Mouse (Mus musculus): ENCODE measurements around the gene Wdr34. TPM values are rescaled to one million over a fixed set of nuclear protein-coding genes. Genes with fewer than 3 reads are reported as not detected.

The Wdr34 gene
- 52.7 and 54.8 TPM in 2 replicates for polyA plus RNA-seq (2012; rRNA removed)

DNA sequence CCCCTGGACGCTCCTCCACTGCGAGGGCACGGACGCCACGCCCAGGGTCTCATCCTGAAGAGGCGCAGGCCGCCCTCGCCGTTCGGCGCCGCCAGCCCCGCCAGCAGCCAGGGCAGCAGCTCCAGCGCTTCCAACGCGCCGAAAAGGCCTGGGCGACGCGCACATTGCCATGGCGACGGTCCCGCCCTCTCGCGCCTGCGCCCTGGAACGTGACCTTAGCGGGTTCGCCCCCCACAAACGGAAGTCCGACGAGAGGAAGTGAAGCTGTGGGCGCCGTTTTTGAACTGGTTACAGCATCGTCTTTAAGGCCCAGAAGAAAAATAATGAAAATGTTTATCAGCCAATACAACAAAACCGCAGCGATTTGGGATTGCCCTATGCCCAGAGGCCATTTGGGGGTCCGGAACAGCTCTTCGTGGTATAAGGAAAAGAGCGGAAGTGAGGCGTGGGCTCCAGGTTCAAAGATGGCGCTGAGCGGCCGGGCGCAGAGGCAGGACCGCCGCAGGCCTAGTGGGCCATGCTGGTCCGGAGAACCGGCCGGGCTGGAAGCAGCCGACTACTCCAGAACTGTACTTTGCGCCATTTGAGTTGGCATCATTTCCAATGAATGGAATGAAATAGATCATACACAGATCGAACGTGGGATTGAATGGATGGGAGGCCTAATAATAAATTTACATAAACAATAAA is at the start of gene Wdr34:
Gene Wdr34, minus strand, starts transcription at position 183 of the 690 bp plus-strand sequence.
- peak; percentile 93 to 98 for DNase-seq (ENCODE audit: extremely low spot score in 1 of 2, low spot score in 1 of 2)

DNA sequence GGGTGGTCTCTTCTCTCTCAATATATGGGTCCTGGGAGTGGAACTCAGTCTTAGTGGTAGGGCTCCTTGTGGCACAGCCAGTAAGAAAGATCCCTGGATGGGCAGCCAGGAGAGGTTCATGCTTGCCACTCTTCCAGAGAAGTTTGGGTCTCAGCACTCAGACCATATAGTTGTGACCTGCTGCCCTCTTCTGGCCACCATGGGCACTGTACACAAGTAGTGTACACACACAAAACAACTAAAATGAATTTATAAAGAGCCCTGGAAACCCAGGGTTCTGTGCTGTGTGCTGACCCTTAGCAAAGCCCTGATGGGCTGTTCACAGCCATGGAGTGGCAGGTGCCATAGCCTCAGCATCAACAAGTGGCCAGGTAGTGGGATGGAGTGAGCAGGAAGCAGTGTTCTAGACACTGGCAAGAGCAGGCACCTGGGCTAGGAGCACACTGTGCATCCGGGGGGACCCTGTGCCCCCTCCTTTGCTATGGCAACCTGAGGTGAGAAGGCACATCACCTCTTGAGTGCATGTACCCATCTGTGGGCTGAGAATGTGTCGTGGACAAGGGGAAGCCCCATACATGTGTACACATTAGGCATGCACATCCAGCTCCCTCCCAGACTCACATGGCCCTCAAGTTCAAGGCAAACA is 47.3 kb upstream of the Wdr34 start:
- DNase-seq (ENCODE audit: extremely low spot score in 1 of 2, low spot score in 1 of 2): peak in 1 of 2 experiments; percentile 39

DNA sequence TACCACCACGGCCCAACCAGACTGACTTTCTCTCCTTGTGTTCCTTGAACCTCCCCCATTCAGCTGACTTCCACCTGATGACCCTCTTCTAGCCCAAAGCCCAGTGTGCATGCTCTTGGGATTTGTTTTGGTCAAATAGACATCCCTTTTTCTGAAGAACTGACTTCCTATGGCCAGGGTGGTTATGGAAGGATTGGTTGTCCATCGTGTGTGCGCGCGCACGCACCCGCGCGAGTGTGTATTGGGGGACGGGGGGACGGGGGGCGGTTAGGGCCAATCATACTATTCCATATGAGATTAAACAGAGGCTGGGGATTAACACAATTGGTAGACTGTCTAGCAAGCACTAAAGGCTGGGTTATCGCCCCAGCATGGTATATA is 45.5 kb upstream of the Wdr34 start:
- DNase-seq (ENCODE audit: extremely low spot score in 1 of 2, low spot score in 1 of 2): no peak

DNA sequence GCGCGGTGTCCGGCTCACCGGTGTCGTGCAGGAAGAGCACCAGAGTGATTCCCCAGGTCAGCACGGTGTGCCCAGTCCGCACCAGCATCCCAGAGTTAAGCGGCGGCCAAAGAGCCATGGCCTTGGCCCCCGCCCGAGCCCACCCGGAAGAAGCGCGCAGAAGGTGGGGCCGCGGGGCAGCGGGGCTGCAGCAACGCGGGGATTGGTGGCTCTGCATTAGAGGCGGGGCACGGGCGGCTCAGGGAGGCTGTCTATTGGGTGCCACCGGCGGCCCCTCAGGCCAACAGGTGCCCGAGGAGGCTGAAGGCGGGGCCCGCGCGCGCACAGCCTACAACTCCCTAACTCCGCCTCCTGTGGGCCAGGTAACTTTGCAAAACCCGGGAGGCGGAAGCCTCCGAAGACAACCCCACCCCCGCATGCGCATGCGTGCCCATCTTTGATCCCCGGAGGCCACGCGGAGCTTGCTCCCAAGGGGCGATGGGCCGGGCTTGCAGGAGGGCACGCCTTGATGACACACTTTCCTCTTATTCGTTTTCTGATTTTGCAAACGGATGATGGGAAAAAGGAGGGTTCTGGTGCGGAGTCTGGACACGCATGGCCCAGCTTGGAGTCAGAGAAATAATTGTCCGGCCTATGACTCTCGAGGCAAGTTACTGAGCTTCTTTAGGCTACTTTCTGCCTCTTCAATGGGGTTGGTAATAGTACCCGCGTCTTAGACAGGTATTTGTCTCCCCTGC is 45.0 kb upstream of the Wdr34 start, which contains the start of gene Zdhhc12:
Gene Zdhhc12, minus strand, starts transcription at position 178 of the 737 bp plus-strand sequence.
- DNase-seq (ENCODE audit: extremely low spot score in 1 of 2, low spot score in 1 of 2): peak; percentile 87 to 92

DNA sequence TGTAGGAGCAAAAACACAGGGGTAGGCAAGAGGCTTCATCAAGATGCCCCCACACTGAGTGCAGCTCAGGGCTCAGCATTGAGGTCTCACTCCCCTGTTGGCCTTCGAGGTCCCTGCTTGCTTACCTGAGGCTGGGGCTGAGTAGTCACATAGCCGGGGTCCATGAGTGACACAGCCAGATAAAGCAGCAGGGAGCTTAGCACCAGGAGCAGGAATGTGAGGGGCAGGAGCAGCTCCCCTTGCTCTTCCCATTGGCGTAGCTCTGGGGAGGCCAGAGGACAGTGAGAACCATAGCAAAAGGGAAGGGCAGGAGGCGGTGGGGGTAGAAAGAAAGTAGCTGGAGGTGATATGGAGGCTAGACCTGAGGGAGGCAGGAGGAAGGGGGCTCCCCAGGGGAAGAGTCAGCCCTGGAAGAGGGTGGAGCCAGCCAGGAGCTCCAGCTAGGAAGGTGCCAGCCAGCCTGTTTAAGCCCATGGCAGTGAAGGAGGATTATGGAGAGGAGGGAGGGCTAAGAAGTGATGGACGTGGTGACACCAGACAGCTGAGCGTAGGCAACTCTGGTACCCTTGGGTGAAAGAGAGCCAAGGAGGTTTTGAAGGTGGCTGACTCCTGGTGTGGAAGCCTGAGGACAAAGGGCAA is 43.7 kb upstream of the Wdr34 start:
- DNase-seq (ENCODE audit: extremely low spot score in 1 of 2, low spot score in 1 of 2): no peak

DNA sequence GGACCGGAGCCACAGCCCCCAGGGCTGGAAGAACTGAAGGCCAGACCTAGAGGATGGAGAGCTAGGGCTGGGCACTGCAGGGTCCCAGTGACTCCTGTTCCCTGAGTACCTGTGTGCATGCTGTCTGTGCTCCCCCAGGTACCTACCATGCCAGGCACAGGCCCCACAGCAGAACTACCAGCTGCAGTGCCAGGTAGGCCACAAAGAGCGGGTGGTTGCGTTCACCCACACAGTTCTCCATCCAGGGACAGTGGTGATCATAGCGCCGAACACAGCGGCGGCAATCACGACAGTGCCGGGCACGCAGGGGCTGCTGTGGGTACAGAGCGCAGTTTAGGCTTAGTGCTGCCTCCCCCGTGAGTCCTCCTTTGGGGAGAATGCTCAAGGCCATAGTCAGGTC is 42.8 kb upstream of the Wdr34 start:
- no peak for DNase-seq (ENCODE audit: extremely low spot score in 1 of 2, low spot score in 1 of 2)

DNA sequence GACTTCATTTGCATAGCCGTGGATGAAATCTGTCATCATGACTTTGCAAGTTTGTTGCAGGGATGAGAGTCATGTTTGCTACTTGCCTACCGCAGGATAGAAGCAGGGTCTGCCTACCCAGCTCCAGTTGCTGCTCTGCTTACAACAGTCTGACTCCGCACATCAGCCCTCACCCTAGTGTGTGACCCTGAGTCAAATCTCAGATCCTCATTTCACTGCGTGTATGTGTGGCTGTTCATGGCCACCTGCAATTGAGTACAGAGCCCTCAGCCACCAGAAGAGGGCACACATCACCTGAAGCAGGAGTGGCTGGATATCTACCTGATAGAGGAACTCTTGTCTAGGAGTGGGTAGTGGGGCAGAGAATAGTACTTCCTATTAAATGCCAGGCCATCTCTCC is 38.6 kb upstream of the Wdr34 start:
- no peak for DNase-seq (ENCODE audit: extremely low spot score in 1 of 2, low spot score in 1 of 2)

DNA sequence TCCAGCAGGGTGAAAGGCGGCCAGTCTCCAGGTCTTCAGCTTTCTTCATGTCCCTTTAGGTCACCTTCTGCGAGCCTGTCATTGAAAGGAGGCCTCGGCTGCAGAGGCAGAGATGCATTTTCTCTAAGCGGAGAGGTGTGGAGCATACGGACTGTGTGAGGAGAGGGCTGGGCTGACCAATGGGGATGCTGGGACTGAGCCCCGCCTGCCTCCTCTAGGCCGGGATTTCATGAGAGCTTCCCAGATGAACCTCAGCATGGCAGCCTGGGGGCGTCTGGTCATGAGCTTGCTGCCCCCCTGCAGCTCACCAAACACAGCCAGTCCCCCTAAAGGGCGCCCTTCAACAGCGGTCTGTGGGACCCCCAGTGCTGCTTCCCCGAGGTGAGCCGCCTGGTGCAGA is 36.0 kb upstream of the Wdr34 start:
- no peak for DNase-seq (ENCODE audit: extremely low spot score in 1 of 2, low spot score in 1 of 2)

DNA sequence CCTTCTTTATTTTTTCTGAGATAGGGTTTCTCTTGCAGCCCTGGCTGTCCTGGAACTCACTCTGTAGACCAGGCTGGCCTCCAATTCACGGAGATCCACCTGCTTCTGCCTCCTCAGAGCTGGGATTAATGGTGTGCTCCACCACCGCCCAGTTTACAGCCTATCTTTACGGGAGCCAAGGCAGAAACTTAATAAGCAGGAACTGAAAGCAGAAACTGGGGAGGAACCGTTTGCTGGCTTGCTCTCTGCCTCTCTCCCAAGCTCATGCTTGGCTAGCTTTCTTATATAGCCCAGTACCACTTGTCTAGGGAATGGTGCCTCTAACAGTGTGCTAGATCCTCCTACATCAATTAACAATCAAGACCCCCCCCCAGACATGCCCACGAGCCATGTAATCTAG is 35.4 kb upstream of the Wdr34 start:
- DNase-seq (ENCODE audit: extremely low spot score in 1 of 2, low spot score in 1 of 2): no peak

DNA sequence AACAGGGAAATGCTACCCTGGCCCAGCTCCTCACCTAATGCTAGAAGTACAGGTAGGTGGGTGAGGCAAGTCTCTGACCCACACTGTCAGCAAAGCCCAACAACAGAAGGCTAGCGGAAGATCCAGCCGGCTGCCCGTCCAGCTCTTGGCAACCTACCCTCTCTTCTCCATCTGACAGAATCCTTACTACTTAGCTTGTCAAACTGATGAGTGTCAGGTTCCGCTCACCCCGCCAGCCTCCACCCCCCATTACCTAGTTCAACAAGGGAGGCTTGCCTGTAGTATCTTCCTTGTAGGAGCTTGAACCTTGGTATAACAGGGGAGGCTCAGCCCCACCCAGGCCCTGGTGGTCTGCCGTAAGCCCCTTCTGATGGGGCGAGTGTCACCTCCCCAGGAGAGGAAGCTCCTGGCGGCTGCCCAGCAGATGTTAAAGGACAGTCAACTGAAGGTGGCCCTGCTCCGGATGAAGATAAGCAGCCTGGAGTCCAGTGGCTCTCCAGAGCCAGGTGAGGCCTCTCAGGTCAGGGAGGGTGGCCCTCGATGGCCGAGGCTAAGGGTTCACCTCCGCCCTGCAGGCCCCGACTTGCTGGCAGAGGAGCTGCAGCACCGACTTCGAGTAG is 31.6 kb upstream of the Wdr34 start:
- no peak for DNase-seq (ENCODE audit: extremely low spot score in 1 of 2, low spot score in 1 of 2)

DNA sequence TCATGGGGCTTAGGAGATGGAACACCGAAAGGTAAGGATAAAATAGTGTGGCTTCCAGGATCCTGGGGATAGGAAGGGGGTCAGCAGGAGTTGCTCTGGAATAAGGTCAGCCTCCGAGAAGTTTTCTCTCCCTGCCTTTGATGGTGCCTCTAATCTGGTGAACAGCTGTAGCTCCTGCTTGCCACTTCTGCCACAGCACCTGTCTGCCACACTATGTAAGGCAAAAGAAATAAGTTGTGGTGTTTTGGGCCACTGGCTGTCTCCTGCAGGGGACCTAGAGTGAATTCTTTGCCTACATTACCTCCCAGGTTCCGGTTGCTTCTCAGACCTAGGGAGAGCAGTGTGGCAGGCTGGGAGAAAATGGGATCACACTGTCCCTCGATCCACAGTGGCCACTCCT is 30.1 kb upstream of the Wdr34 start:
- no peak for DNase-seq (ENCODE audit: extremely low spot score in 1 of 2, low spot score in 1 of 2)

DNA sequence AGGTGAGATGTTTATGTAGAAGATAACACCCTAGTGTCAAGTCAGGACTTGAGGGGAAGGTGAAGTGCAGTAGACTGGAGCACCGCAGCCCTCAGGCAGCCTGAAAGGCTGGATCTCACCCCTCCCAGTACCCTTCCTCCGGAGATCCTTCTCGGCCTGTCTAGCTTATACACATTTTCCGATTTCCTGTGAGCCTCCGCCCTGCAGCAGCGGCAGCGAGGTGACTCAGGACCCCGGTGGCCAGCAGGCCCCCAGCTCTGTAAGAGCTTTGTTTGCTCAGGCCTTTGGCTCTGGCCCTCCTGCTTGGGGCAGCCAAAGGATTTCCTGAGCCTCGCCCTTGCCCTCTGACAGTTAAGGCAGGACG is 29.6 kb upstream of the Wdr34 start:
- DNase-seq (ENCODE audit: extremely low spot score in 1 of 2, low spot score in 1 of 2): no peak

DNA sequence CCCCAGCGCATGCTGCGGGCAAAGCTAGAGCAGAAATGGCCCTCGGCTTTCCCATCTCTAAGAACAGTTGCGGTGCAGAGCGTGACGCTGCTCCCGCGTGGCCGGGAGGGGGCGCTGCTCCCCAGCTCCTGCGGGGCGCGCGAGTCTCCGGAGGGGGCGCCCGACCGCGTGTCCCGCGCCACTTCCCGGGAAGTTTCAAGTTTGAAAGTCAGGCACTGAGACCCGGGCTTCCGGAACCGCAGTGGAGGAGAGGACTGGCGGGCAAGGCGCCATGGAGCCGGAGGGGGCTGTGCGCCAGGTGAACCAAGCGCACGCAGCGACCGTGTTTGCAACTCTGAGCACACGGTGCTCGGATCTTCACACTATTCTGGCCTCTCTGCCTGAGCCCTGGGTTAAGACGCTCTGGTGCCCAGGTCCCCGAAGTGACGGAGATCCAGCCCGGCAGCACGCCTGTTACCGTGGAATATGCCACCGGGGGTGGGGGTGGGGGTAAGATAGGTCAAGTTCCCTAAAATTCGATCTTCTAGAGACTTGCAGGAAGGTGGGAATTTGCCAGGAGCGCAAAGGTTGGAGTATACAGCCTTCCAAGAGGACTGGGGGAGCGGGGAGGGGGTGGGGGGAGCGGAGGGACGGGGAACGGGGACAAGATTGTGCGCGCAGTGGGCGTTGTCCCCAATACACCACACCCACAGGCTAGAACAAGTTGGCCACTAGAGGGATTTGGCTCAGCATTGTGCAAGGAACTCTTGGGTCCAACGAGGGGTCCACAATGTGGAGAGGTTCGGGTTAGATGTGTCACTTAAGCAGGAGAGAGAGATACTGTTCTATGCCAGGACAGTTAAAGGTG is 29.0 kb upstream of the Wdr34 start, which contains the start of gene Pkn3:
Gene Pkn3, plus strand, starts transcription at position 183 of the 847 bp plus-strand sequence.
- DNase-seq (ENCODE audit: extremely low spot score in 1 of 2, low spot score in 1 of 2): peak in 1 of 2 experiments; percentile 81

DNA sequence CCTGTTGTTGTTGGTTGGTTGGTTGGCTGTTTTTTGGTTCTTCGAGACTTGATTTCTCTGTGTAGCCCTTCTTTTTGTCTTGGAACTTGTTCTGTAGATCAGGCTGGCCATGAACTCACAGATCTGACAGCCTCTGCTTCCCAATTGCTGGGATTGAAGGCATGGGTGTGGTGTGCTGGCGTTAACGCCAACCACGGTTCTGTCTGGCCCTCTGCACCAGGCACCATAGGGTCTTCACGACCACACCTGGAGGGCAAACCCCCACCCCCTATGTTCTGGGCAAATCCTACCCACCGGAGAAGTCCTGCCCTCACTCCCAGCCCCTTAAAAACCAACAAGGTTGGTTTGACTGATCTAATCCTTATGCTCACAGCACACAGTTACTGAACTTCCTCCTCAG is 28.3 kb upstream of the Wdr34 start:
- no peak for DNase-seq (ENCODE audit: extremely low spot score in 1 of 2, low spot score in 1 of 2)

DNA sequence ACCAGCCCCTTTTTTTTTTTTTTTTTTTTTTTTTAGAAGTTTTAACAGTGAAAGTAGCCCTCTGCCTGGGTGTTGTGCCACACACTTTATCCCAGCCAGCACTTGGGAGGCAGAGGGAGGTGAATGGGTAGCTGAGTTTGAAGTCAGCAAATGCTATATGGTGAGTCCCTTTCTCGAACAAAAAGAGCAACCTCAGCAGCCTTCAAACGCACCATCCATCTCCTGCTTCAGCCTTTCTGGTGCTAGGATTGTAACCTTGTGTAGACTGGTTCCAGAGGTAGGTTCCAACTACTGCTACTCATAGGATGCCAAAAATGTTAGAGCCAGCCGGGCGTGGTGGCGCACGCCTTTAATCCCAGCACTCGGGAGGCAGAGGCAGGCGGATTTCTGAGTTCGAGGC is 27.8 kb upstream of the Wdr34 start:
- no peak for DNase-seq (ENCODE audit: extremely low spot score in 1 of 2, low spot score in 1 of 2)

DNA sequence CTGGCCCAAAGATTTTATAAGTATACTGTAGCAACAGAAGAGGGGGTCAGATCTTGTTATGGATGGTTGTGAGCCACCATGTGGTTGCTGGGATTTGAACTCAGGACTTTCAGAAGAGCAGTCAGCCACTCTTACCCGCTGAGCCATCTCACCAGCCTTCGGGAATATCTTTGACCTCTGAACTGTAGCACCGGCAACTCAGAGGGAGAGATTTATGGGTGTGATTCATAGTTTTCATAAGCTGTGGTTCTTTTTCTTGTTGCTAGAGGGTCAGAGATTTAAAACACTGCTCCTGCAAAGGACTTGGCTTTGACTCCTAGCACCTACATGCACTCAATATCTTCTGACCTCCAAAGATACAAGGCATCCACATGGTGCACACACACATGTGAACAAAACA is 26.9 kb upstream of the Wdr34 start:
- DNase-seq (ENCODE audit: extremely low spot score in 1 of 2, low spot score in 1 of 2): no peak

DNA sequence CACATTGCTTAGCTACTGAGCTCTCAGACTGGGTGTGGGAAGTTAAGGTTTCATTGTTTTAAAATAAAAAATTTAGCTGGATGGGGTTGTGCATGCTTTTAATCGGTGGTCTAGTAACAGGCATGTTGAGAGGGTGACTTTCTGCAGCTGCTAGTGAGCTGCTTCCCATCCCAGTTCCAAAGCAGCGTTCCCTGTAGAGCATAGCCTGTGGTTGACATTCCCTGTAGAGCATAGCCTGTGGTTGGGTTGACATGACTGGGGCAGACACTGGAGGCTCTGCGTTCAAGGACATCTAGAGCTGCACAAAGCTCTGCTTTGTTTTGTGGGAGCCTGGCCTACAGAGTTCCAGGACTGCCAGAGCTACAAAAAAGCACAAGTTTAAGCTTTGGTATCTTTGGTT is 24.6 kb upstream of the Wdr34 start:
- DNase-seq (ENCODE audit: extremely low spot score in 1 of 2, low spot score in 1 of 2): no peak

DNA sequence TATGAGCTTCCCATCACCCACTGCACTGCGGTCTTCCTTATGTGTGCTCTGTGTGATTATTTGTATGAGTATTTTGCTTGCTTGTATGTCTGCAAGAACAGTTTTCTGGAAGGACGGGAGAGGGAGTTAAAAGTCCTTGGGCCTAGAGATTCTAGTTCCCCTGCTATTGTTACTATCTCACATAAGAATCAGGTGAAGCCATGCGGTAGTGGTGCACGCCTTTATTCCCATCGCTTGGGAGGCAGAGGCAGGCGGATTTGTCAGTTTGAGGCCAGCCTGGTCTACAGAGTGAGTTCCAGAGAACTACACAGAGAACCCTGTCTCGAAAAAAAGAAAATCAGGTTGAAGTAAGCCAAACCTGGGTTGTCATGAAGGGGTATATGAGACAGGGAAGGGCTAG is 24.2 kb upstream of the Wdr34 start:
- DNase-seq (ENCODE audit: extremely low spot score in 1 of 2, low spot score in 1 of 2): no peak

DNA sequence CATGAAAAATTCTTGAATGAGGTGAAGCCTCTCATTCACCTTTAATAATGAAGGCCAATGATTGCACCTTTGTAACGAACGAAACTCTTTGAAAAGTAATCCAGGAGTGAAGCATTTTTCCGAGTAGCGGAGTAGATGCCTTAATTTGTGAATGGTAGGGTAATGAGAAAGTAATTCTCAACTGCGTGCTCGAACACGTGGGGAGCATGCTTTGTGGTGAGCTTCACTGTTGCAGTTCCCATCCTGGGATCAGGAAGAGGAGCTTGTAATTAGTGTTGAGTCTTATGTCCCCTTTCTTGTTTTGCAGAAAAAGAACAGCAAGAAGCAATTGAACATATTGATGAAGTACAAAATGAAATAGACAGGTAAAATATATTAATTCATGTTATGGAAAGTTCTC is 19.3 kb upstream of the Wdr34 start:
- no peak for DNase-seq (ENCODE audit: extremely low spot score in 1 of 2, low spot score in 1 of 2)
